Mouse (Mus musculus): Measurements from ENCODE around the gene Adgrf3. TPM values are rescaled to one million over a fixed set of nuclear protein-coding genes. Genes with fewer than 3 reads are reported as not detected.

The Adgrf3 gene
- total RNA-seq, 1 experiment from 2014 or later: not detected

DNA sequence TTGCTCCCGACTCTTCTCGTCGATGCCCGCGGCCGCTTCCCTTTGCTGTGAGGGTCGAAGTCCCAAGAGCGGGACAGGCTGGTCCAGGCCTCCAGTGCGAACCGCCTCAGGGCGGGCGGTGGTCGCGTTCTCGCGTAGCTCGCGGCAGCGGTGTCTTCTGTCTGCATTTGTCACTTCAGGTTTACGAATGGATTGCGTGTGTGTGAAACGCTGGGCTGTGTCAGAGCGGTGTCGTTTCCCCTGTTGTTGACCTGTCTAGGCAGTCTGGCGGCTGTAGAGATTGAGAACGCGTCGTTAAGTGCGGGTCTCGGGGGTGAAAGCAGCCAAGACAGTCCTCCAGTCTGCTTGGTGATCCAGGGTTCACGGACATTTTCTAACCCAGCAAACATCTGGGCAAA, 50.1 kb downstream of the Adgrf3 start:
- 0 out of 2 replicates have a peak, but pooled peaks have one; percentile 5 for ATAC-seq (replicated peaks; ENCODE audit: insufficient number of reproducible peaks, low FRiP score, low TSS enrichment, poor library complexity, severe bottlenecking)

DNA sequence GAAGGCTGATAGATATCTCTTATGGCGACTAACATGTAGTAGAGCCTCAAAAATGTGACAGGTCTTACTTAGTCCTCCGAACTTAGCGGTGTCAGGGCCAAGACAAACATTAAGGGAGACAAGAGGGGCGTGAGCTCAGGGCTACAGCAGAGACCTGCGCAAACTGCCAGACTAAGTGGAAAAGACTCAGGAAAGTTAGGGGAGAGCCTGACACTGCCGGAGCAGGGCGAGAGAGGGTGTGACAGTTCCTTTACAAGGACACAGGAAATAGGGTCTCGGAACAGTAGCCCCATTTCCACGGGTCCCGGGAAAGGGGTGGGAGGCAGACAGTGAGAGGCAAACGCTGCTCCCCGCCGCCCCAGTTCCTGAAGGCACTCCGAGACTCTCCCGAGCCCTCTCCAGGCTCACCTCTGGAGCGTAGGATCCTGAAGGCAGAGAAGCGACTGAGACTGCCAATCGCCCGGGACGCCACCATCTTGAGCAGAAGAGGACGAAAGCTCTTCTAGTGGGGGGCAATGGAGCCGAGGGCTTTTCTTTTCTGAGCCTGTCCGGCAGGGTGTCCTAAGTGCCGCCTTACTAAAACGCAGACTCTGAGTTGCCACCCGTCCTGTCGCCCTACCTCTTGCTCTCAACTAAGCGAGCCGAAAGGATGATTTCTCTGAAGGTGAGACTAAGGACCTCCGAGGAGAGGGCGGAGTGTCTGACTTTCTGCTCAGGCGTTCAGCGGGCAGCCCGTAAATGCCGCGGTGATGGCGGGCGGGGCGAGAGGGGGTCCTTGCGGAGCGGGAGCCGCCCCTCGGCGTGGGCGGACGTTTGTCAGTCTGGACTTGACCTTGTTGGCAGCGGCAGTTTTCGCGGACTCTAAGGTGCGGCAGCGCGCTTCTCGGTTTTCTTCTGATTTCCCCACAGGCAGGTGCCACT, 50.8 kb downstream of the Adgrf3 start, which contains the start of the genes Hadha and Hadhb:
Gene Hadha (minus strand): TSS at position 689 of the 921 bp plus-strand sequence.
Gene Hadhb (plus strand): TSS at position 775 of the 921 bp plus-strand sequence.
- ATAC-seq (replicated peaks; ENCODE audit: insufficient number of reproducible peaks, low FRiP score, low TSS enrichment, poor library complexity, severe bottlenecking): peak; percentile 90

DNA sequence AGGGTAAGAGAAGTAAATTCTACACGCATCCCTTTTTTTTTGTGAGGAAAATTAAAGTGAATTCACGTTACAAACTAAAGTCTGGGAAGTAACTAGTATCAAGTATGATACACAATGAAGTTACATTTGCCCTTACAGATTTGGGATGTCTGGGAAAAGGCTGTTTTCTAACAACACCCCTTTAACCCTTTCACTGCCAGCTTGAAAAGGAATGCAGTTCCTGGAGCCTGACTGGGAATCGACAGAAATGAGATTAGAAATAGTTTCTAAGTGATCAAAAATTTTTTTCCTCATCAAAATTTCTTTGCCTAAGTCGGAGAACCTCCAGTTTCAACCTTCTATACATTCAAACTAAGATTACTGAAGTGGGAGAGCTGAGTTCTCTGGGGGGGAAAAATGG, 51.5 kb downstream of the Adgrf3 start:
- ATAC-seq (replicated peaks; ENCODE audit: insufficient number of reproducible peaks, low FRiP score, low TSS enrichment, poor library complexity, severe bottlenecking): no peak

DNA sequence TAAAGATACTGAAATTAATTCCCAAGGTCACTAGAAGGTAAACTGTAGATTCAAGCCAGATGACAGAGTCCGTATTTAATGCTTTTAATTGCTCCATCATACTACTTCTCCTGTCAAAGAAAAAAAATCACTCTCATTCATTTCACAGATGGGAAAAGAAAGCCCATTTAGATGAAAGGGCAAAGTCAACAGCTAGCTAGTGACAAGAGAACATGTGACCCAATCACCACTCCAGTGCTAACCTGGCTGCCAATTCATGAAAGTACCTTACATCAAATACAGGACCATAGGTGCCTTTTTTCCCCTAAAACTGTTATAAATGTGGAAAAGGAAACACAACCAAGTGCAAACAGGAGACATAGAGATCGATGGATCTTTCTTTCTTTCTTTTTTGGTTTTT, 52.3 kb downstream of the Adgrf3 start:
- no peak for ATAC-seq (replicated peaks; ENCODE audit: insufficient number of reproducible peaks, low FRiP score, low TSS enrichment, poor library complexity, severe bottlenecking)

DNA sequence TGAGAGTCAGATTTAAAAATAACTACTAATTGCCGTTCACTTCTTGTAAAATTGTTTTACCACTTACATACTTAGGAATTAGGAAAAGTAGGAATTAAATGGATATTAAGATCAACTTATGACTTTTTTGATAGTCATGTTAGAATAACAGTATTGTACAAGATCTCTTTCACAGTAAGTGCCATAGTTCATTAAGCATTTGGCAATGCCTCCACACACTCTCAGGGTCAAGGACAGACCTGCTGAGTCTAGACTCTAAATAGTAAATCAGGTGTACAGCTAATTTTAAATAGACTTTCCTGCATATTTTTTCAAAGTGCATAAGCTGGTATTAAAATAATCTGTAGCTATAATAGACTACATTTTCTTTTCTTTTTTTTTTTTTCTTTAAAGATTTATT, 53.1 kb downstream of the Adgrf3 start:
- ATAC-seq (replicated peaks; ENCODE audit: insufficient number of reproducible peaks, low FRiP score, low TSS enrichment, poor library complexity, severe bottlenecking): no peak

DNA sequence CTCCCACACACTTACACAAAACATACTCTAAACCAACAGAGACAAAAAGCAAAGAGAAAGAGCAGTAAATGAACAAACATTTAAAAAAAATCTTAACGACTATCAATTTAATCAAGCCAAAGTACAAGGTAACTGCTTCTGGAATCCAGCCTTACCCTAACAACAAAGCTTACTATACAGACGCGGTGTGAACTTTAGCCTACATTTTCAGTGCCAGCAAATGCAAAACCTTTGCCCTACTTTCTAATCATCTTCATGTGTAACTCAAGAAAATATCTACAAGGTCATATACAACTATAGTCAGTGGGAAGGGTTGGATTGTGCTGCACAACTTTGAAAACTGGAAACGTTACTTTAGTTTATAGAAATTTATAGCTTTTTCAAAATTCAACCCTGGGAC, 53.5 kb downstream of the Adgrf3 start:
- ATAC-seq (replicated peaks; ENCODE audit: insufficient number of reproducible peaks, low FRiP score, low TSS enrichment, poor library complexity, severe bottlenecking): no peak

DNA sequence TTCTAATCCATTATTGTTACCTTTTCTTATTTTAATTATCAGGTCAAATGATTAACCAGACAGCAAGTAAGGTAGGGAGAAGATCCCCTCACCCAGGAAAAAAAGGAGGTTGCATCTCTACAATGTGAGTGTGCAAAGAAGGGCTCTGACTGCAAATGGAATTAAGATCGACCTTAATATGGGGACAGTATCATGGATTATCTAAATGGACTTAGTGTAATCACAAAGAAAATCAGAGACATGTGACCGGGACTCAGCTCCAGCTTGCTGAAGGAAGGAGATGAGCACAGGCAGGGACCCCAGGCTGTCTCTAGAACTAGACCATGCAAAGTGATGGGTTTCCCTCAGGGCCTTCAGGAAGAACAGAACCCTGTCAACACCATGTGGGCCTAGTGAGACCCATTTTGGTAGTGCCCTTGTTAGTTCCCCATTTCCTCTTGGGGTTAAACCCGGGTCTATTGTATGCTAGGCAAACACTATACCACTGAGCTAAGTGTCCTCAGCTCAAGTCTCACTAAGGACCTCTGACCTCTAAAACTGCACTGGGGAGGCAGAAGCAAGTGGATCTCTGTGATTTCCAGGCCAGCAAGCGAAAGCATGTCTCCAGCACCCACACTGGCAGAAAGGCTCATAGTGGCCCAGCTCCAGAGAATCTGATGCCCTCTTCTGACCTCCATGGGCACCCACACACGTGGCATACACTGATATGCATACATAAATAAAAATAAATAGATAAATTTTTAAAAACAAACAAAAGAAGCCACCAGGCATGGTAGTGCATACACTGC, 57.2 kb downstream of the Adgrf3 start:
- ATAC-seq (replicated peaks; ENCODE audit: insufficient number of reproducible peaks, low FRiP score, low TSS enrichment, poor library complexity, severe bottlenecking): no peak; the same call in 1 of the 2 replicates

DNA sequence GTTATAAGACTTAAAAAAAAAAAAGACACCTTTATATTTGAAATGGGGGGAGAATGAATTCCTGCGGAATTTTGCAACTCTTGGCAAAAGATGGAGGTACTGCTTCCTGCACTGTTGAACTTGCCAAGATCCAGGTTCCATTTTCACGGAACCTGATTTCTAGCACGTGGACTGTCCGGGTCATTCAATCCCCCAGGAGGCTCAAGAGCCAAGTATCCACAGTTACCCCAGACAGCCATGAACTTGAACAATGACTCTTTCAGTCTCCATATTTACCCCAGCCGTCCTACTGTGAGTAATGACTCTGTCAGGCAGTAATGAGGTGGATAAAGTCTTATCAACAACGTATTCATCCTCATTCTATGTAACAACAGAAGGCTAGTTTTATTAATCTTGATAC, 59.0 kb downstream of the Adgrf3 start:
- no peak for ATAC-seq (replicated peaks; ENCODE audit: insufficient number of reproducible peaks, low FRiP score, low TSS enrichment, poor library complexity, severe bottlenecking)

Other genes starting within 250 kb of the Adgrf3 start
- gene Il6, start 192.6 kb downstream of the Adgrf3 start, total RNA-seq (2017): 8.9 to 152 TPM (median 122 TPM) in 3 replicates
- gene Tyms, start 132.1 kb downstream of the Adgrf3 start, total RNA-seq (2017): 4.6 to 6.0 TPM (median 5.5 TPM) in 3 replicates
- not detected in 3 replicates for gene Garem2, start 100.6 kb downstream of the Adgrf3 start, total RNA-seq (2017)
- not detected in 3 replicates for gene 3110082J24Rik, start 99.6 kb downstream of the Adgrf3 start, total RNA-seq (2017)
- 103 to 133 TPM (median 113 TPM) in 3 replicates for gene Hadha, start 50.6 kb downstream of the Adgrf3 start, total RNA-seq (2017)
- 86.5 to 145 TPM (median 87.3 TPM) in 3 replicates for gene Hadhb, start 50.5 kb downstream of the Adgrf3 start, total RNA-seq (2017)
- gene Selenoi, start 26.9 kb upstream of the Adgrf3 start, total RNA-seq (2017): 19.7 to 23.6 TPM (median 22.3 TPM) in 3 replicates
- gene Drc1, start 75.7 kb upstream of the Adgrf3 start, total RNA-seq (2017): 0.19 to 0.53 TPM in 2 of 3 replicates, not detected in the other

All from monocyte, adult 5-6 weeks (primary cell).